Mouse (Mus musculus): Measurements from ENCODE around the gene Ddi2. TPM values are rescaled to one million over a fixed set of nuclear protein-coding genes. Genes with fewer than 3 reads are reported as not detected.

Ddi2 gene
- polyA plus RNA-seq, 1 experiment from 2014 or later, result 33.8 TPM

DNA sequence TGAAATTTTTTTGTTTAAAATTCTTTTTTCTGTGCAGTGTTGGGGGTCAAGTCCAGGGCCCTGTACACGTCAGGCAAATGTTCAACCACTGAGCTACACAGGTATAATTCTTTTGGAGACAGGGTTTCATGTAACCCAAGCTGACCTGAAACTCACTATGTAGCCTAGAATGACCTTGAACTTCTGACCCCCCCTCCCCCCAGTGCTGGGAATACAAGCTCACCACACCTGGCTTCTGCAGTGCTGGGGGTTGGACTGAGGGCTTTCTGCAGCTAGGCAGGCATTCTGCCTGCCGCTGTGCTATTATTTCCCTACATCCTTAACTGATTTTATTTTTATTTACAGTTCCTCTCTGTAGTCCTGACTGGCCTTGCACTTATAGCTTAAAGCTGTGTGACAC, 44.2 kb downstream of the Ddi2 start:
- no peaks in the 10 kb centered on the region for H3K9me3 ChIP-seq (replicated peaks)
- WGBS, result 86% methylated on average over 2 of the region's 2 CpGs
- H3K4me3 ChIP-seq, result no peak overlapping the region
- H3K27me3 ChIP-seq (ENCODE audit: low read depth, poor library complexity, severe bottlenecking), result no peaks in the 10 kb centered on the region
- no peak overlapping the region for H3K27ac ChIP-seq
- DNase-seq (ENCODE audit: low spot score), result no peak
- peaks cover 22% of the 10 kb centered on the region for H3K36me3 ChIP-seq
- H3K4me1 ChIP-seq, result peaks cover 33% of the 10 kb centered on the region

DNA sequence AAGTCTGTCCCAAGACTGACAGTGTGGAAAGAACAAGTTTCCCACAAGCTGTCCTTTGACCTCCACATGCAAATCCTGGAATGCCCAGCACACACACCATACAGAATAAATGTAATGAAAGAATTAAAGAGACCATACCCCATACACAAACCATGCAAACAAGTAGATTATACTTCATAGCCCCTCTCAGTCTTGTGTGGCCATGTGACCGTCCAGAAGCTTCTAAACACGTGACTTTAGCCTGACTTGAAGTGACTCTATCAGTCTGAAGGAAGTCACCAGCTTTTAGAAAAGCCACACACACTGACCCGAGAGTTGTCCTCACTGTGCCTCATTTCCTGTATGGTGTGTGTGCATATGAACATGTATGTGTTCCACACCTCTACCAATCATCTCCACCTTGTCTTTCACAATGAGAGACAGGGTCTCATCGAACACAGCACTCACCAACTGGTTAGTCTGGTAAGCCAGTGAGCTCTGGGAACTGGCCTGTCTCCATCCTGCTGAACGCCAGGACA, 46.7 kb downstream of the Ddi2 start:
- no peak for DNase-seq (ENCODE audit: low spot score)
- H3K4me3 ChIP-seq, result no peak overlapping the region
- H3K27me3 ChIP-seq (ENCODE audit: low read depth, poor library complexity, severe bottlenecking), result no peaks in the 10 kb centered on the region
- WGBS, result 84% methylated on average over 5 of the region's 5 CpGs
- no peaks in the 10 kb centered on the region for H3K9me3 ChIP-seq (replicated peaks)
- no peak overlapping the region for H3K27ac ChIP-seq
- peaks cover 26% of the 10 kb centered on the region for H3K4me1 ChIP-seq
- no peaks in the 10 kb centered on the region for H3K36me3 ChIP-seq

DNA sequence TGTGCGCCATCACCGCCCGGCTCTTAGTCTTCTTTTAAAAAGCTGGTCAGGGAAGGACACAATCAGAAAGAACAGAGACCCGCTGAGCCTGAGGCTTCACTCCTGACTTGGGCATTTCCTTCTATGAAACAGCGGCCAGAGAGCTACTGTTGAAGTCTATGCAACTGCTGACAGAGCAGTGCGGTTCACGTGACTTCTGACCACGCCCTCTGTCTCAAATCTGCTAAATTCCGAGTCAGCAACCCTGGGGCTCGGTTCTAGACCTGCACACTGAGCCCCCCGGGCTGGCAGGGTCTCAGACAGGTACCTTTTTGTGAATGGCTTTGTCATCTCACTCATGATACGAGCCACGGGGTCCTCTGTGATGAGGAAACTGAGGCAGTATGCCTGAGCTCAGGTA, 50.9 kb downstream of the Ddi2 start:
- H3K27me3 ChIP-seq (ENCODE audit: low read depth, poor library complexity, severe bottlenecking), result no peaks in the 10 kb centered on the region
- WGBS, result 79% methylated on average over 13 of the region's 13 CpGs
- DNase-seq (ENCODE audit: low spot score), result no peak

DNA sequence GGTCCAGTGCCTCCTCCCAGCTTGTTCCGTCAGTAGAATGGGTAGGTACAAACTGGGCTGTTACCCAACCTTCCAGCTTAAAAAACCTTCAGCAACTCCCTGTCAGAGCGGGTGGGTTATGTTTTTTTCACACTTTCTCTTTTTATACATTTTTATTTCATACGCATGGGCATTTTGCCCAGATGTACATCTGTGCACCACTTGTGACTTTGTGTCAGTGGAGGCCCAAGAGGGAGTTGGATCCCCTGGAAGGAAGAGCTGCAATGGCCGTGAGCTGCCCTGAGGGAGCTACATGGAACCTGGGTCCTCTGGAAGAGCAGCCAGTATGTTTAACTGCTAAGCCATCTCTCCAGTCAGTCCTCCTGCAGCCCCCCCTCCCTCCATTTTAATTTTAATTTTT, 51.8 kb downstream of the Ddi2 start:
- H3K9me3 ChIP-seq (replicated peaks), result no peaks in the 10 kb centered on the region
- WGBS, result 87% methylated on average over 4 of the region's 4 CpGs
- DNase-seq (ENCODE audit: low spot score), result no peak
- H3K4me1 ChIP-seq, result peaks cover 3% of the 10 kb centered on the region; the same call in 1 of the 2 replicates
- no peaks in the 10 kb centered on the region for H3K27me3 ChIP-seq (ENCODE audit: low read depth, poor library complexity, severe bottlenecking)
- no peaks in the 10 kb centered on the region for H3K36me3 ChIP-seq
- H3K4me3 ChIP-seq, result no peak overlapping the region
- H3K27ac ChIP-seq, result no peak overlapping the region

More for the DNA sequence above, 50.9 kb downstream of the Ddi2 start:
- Histone ChIP-seq H3K27ac (no peak overlapping the region), H3K4me1 (peaks cover 3% of the 10 kb centered on the region; the same call in 1 of the 2 replicates), H3K4me3 (no peak overlapping the region), H3K36me3 (no peaks in the 10 kb centered on the region), H3K9me3 (replicated peaks) (no peaks in the 10 kb centered on the region)

DNA sequence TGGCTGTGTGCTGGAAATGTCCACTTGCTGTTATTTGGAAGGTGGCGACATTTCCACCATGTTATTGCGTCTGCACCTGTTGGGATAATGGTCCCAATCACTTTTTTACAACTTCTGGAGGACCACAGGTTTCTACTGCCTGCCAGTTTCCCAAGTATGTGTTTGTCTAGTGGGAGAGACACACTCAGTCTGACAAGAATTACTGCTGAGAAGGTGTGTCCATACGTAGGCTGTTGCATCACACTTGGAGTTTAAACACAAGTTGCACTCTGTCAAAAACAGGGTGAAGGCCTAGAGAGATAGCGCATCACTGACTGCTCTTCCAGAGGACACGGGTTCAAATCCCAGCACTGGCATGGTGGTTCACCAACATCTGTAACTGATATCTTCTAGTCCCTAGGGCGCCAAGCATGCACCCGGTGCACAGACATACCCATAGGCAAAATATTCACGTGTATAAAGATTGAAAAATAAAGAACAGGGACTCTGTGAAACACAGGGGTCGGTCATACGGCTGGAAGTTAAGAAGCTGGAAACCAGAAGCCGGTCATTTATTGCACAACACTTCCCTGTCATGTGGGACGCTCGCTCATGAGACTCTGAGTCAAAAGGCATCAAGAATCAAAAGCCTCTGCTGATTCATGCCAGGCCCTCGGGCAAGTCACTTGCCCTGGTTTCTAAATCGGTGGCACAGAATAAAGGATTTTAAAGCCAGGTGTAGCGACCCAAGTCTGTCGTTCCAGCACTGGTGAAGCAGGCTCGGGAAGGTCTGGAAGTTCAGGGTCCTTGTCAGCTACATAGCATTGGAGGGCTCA, 53.1 kb downstream of the Ddi2 start:
- H3K4me3 ChIP-seq, result no peak overlapping the region
- H3K9me3 ChIP-seq (replicated peaks), result no peaks in the 10 kb centered on the region
- H3K36me3 ChIP-seq, result no peaks in the 10 kb centered on the region
- DNase-seq (ENCODE audit: low spot score), result no peak
- H3K27me3 ChIP-seq (ENCODE audit: low read depth, poor library complexity, severe bottlenecking), result no peaks in the 10 kb centered on the region
- no peak overlapping the region for H3K27ac ChIP-seq
- 85% methylated on average over 18 of the region's 18 CpGs for WGBS
- H3K4me1 ChIP-seq, result peaks cover 4% of the 10 kb centered on the region; the same call in 1 of the 2 replicates

DNA sequence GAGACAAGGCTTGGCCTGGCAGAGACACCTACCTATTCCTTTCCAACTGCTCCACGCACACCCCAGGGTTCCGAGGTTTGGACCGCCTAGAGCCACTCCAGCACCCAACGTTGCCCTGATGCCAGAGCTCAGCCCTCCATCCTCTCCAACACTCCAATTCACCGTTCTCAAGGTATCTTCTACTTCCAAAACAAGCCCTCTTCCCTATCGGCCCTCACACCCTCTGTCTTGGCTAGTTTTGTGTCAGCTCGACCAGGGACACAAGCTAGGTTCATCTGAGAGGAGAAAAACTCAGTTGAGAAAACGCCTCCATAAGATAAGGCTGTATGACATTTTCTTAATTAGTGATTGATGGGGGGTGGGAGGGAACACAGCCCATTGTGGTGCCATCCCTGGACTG, 58.4 kb downstream of the Ddi2 start, which contains the start of gene Plekhm2:
Plekhm2 (minus strand) TSS at position 101 of the 400 bp plus-strand sequence.
- peak within 1 kb of the TSS; percentile 91 for H3K27ac ChIP-seq

DNA sequence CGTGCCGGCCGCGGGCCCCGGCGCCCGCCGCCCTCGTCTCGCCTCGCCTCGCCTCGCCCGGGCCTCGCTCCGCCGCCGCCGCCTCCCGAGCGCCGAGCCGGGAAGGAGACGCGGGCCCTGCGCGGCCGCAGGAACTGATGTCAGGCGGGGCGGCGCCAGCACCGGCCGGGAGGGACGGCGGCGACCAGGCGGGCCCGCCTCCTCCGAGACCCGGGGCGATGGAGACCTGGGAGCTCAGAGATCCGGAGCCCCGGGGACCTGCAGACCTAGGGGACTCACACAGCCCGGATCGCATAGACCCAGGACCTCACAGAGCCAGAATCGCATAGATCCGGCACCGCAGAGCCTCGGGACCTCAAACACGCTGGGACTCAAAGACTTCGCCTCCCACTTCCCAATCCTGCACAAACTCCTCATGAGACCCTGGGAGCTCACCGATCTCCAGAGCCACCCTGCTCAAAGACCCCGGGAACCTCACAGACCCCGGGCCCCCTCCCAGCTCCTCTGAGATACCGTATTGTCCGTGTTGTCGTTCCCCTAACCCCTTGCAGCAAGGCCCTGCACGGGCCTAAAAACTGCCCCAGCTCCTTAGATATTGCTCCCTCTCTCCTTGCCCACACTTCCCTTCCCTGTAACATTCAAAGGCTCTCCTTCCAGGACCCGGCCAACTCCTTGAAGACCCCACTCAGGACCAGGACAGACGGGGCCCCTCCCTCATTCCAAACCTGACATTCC, 59.0 kb downstream of the Ddi2 start:
- 2% methylated on average over 60 of the region's 60 CpGs for WGBS
- H3K27ac ChIP-seq, result peak overlapping the region; percentile 91

More for the DNA sequence above, 58.4 kb downstream of the Ddi2 start, which contains the start of gene Plekhm2:
- Histone ChIP-seq H3K9me3 (replicated peaks) (no peaks in the 10 kb centered on the region), H3K4me3 (peak within 1 kb of the TSS; percentile 90), H3K36me3 (peaks cover 16% of the 10 kb centered on the region), H3K27me3 (ENCODE audit: low read depth, poor library complexity, severe bottlenecking) (no peaks in the 10 kb centered on the region), H3K4me1 (peaks cover 27% of the 10 kb centered on the region)
- peak; percentile 45 for DNase-seq (ENCODE audit: low spot score)
- WGBS, result 78% methylated on average over 8 of the region's 8 CpGs

DNA sequence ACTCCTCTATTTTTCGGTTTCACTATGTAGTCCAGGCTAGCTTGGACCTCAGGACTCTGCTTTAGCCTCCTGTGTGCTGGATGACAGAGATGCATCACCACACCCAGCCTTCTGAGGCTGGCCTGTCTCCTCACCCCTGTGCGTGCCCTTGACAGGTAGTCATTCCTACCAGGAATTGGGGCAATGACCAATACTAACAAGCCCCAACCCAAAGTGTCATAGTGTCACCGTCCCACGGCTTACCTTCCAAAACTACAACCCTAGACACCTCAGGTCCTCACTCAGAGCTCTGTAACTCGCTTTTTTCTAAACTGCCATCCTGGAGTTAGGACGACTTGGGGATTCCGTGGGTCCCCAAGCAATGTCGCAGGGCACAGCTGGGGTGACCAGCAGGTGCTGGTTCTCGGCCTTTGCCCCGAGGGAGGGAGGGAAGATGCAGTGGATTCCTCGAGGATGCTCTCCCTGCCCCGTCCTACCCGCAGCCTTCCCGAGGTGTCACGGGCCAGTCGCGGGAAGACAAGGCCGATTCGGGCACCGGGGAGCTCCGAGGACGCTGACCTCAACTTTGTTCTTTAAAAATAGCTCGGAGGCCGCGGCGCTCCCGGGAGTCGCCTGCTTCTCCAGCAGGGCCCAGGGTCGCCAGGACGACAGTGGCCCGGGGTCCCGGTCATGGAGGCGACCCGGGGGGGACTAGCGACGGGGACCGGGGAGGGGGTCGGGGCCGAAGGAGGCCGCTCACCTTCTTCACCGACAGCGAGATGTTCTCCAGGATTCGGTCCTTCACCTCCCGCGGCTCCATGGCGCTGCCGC, 59.9 kb downstream of the Ddi2 start:
- Histone ChIP-seq H3K4me3 (peak overlapping the region; percentile 90), H3K27ac (peak overlapping the region; percentile 91)
- 5% methylated on average over 47 of the region's 47 CpGs for WGBS

More for the DNA sequence above, 59.0 kb downstream of the Ddi2 start:
- Histone ChIP-seq H3K9me3 (replicated peaks) (no peaks in the 10 kb centered on the region), H3K4me3 (peak overlapping the region; percentile 90), H3K36me3 (peaks cover 21% of the 10 kb centered on the region), H3K27me3 (ENCODE audit: low read depth, poor library complexity, severe bottlenecking) (no peaks in the 10 kb centered on the region), H3K4me1 (peaks cover 29% of the 10 kb centered on the region)
- peak; percentile 77 for DNase-seq (ENCODE audit: low spot score)

DNA sequence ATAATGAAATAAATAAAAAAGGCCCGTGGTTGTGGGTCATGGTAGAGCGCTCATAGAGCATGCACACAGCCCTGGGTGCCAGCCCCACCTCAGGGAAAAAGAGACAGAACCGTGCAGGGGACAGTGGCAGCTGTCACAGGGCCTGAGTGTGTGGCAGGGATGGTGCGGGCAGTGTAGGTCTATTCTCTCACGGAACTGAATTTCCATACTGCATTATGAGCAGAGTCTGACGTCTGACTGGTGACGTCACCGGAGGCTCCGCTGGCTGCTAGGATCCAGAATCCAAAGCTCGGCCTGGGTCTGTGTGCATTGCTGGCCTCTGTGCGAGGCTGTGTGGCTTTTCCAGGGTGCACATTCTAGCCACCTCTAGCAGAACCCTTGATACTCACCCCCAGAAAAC, 62.3 kb downstream of the Ddi2 start:
- Histone ChIP-seq H3K4me3 (no peak overlapping the region), H3K36me3 (peaks cover 49% of the 10 kb centered on the region), H3K4me1 (peaks cover 33% of the 10 kb centered on the region), H3K27ac (no peak overlapping the region), H3K27me3 (ENCODE audit: low read depth, poor library complexity, severe bottlenecking) (no peaks in the 10 kb centered on the region), H3K9me3 (replicated peaks) (no peaks in the 10 kb centered on the region)
- DNase-seq (ENCODE audit: low spot score), result no peak
- 93% methylated on average over 11 of the region's 11 CpGs for WGBS

More for the DNA sequence above, 59.9 kb downstream of the Ddi2 start:
- no peaks in the 10 kb centered on the region for H3K27me3 ChIP-seq (ENCODE audit: low read depth, poor library complexity, severe bottlenecking)
- H3K9me3 ChIP-seq (replicated peaks), result no peaks in the 10 kb centered on the region
- DNase-seq (ENCODE audit: low spot score), result peak; percentile 67
- H3K36me3 ChIP-seq, result peaks cover 30% of the 10 kb centered on the region
- peaks cover 33% of the 10 kb centered on the region for H3K4me1 ChIP-seq

DNA sequence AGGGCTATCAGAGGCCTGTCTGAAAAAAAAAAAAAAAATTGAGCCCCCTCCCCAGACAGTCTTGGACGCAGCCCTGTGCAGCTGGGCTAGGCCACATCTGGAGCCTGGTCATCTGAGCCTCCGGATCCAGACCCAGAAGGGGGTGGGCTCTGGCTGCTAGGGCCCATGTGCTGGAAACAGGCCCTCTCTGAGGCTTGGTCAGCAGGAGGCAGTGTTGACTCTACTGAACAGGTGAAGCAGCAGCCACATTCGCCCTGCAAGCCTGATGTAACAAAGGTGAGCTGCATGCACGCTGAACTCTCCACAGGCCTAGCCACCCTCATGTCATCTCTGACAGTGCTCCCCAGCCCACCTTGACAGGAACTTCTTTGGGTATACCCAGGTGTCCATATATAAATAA, 63.5 kb downstream of the Ddi2 start:
- Histone ChIP-seq H3K36me3 (peaks cover 59% of the 10 kb centered on the region), H3K27ac (no peak overlapping the region), H3K9me3 (replicated peaks) (no peaks in the 10 kb centered on the region), H3K4me3 (no peak overlapping the region), H3K4me1 (peaks cover 30% of the 10 kb centered on the region), H3K27me3 (ENCODE audit: low read depth, poor library complexity, severe bottlenecking) (no peaks in the 10 kb centered on the region)
- WGBS, result 59% methylated on average over 4 of the region's 4 CpGs
- DNase-seq (ENCODE audit: low spot score), result no peak

DNA sequence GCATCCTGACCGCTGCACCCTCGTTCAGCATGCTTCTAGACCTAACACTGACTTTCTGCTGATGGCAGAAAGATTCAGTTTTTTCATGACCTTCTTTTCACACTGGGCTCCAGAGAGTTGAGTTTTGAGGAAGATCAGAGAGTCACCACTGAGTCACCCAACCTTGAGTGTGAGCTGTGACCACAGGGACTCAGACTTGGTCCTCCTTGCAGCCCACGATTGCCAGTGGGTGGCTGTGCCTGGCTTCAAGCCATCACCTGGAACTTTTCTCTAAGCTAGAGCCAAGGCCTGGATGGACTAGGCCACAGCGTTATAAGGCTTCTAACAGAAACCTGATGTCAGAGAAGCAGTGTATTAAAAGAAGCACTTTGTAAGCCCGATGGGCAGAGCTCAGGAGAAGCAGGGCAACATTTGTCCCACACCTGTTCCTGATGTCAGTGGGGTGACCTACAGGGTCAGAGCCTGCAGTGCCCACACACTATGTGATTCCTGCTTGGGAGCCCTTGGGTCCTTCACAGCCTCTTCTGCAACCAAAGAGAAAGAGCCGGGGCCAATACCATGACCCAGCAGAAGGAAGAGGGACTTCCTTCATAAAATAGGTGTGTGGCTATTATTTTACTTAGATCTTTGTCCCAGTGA, 64.3 kb downstream of the Ddi2 start:
- H3K27me3 ChIP-seq (ENCODE audit: low read depth, poor library complexity, severe bottlenecking), result no peaks in the 10 kb centered on the region
- peaks cover 24% of the 10 kb centered on the region for H3K4me1 ChIP-seq
- no peak overlapping the region for H3K4me3 ChIP-seq
- peaks cover 63% of the 10 kb centered on the region for H3K36me3 ChIP-seq
- H3K27ac ChIP-seq, result 0 out of 2 replicates have a peak overlapping the region, but pooled peaks have one; percentile 14
- H3K9me3 ChIP-seq (replicated peaks), result no peaks in the 10 kb centered on the region
- DNase-seq (ENCODE audit: low spot score), result no peak
- WGBS, result 89% methylated on average over 6 of the region's 6 CpGs

DNA sequence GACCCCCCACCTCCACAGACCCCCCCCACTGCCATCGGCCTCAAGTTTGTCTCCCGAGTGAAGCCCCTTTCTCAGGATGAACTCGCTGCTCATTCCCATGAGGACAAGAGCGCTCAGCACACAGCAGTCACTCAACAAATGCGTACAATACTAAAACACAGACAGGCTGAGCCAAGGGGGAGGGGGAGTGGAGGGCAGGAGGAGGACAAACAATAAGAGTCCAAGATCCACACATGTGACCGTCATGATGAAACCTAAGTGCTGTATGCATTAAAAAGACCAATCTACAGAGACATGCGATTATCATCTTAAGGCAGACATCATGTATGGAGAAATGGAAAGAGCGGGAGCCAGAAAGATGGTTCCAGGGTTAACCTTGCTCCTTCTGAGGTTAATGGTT, 66.3 kb downstream of the Ddi2 start:
- Histone ChIP-seq H3K9me3 (replicated peaks) (no peaks in the 10 kb centered on the region), H3K27ac (no peak overlapping the region), H3K27me3 (ENCODE audit: low read depth, poor library complexity, severe bottlenecking) (no peaks in the 10 kb centered on the region), H3K4me1 (peaks cover 12% of the 10 kb centered on the region), H3K4me3 (no peak overlapping the region), H3K36me3 (peaks cover 78% of the 10 kb centered on the region)
- DNase-seq (ENCODE audit: low spot score), result no peak
- 93% methylated on average over 8 of the region's 8 CpGs for WGBS

Data from limb, embryonic 10.5 days (tissue).